Mouse (Mus musculus): ENCODE measurements around the gene Cox19. TPM values are rescaled to one million over a fixed set of nuclear protein-coding genes. Genes with fewer than 3 reads are reported as not detected.
A peak's percentile ranks its signal among the peaks of the same experiment; 100 is the strongest.

Gene Cox19
- polyA plus RNA-seq, 1 experiment = 87.4 TPM

- DNase-seq = peak; percentile 84
- peaks cover 6% of the 10 kb centered on the region for H3K4me1 ChIP-seq (ENCODE audit: control insufficient read depth, insufficient read depth, low read length)
- H3K27ac ChIP-seq (ENCODE audit: insufficient read depth, low read length) = peak overlapping the region; percentile 90
- no peaks in the 10 kb centered on the region for H3K27me3 ChIP-seq (ENCODE audit: control insufficient read depth, insufficient read depth, low read length)
- TF ChIP-seq POLR2A (IDR thresholded peaks at IDR 0.05; ENCODE audit: borderline replicate concordance, insufficient read depth, low read length) (peak; percentile 84), CTCF (IDR thresholded peaks at IDR 0.05; ENCODE audit: borderline replicate concordance, insufficient read depth, low read depth, low read length) (no peak)
- peak overlapping the region; percentile 85 for H3K4me3 ChIP-seq (replicated peaks; ENCODE audit: insufficient read depth, low read depth, low read length)
- 2% methylated on average over 39 of the region's 39 CpGs for WGBS
These were observed 20.6 kb upstream of the Cox19 start for GRCm38 (mm10) chr5:139371631-139372401.

- H3K4me1 ChIP-seq (ENCODE audit: control insufficient read depth, insufficient read depth, low read length) = peaks cover 6% of the 10 kb centered on the region
- no peak for TF ChIP-seq CTCF (IDR thresholded peaks at IDR 0.05; ENCODE audit: borderline replicate concordance, insufficient read depth, low read depth, low read length)
- TF ChIP-seq POLR2A (IDR thresholded peaks at IDR 0.05; ENCODE audit: borderline replicate concordance, insufficient read depth, low read length) = no peak
- H3K4me3 ChIP-seq (replicated peaks; ENCODE audit: insufficient read depth, low read depth, low read length) = no peak overlapping the region
- no peak for DNase-seq
- H3K27ac ChIP-seq (ENCODE audit: insufficient read depth, low read length) = no peak overlapping the region
- no peaks in the 10 kb centered on the region for H3K27me3 ChIP-seq (ENCODE audit: control insufficient read depth, insufficient read depth, low read length)
- WGBS = 69% methylated on average over 5 of the region's 5 CpGs
These were observed 19.9 kb upstream of the Cox19 start for GRCm38 (mm10) chr5:139371118-139371517.

GRCm38 (mm10) chr5:139370336-139370735 lies 19.1 kb upstream of the Cox19 start:
- Histone ChIP-seq H3K27me3 (ENCODE audit: control insufficient read depth, insufficient read depth, low read length) (no peaks in the 10 kb centered on the region), H3K4me1 (ENCODE audit: control insufficient read depth, insufficient read depth, low read length) (peaks cover 7% of the 10 kb centered on the region), H3K4me3 (replicated peaks; ENCODE audit: insufficient read depth, low read depth, low read length) (no peak overlapping the region), H3K27ac (ENCODE audit: insufficient read depth, low read length) (no peak overlapping the region)
- 85% methylated on average over 6 of the region's 6 CpGs for WGBS
- DNase-seq = no peak
- TF ChIP-seq POLR2A (IDR thresholded peaks at IDR 0.05; ENCODE audit: borderline replicate concordance, insufficient read depth, low read length) (no peak), CTCF (IDR thresholded peaks at IDR 0.05; ENCODE audit: borderline replicate concordance, insufficient read depth, low read depth, low read length) (no peak)

- Histone ChIP-seq H3K27me3 (ENCODE audit: control insufficient read depth, insufficient read depth, low read length) (no peaks in the 10 kb centered on the region), H3K4me3 (replicated peaks; ENCODE audit: insufficient read depth, low read depth, low read length) (no peak overlapping the region), H3K4me1 (ENCODE audit: control insufficient read depth, insufficient read depth, low read length) (peaks cover 20% of the 10 kb centered on the region), H3K27ac (ENCODE audit: insufficient read depth, low read length) (no peak overlapping the region)
- no peak for DNase-seq
- 58% methylated on average over 11 of the region's 11 CpGs for WGBS
- TF ChIP-seq CTCF (IDR thresholded peaks at IDR 0.05; ENCODE audit: borderline replicate concordance, insufficient read depth, low read depth, low read length) (no peak), POLR2A (IDR thresholded peaks at IDR 0.05; ENCODE audit: borderline replicate concordance, insufficient read depth, low read length) (no peak)
These were observed 17.6 kb upstream of the Cox19 start for GRCm38 (mm10) chr5:139368638-139369320.

GRCm38 (mm10) chr5:139367884-139368458 lies 16.8 kb upstream of the Cox19 start:
- 82% methylated on average over 4 of the region's 4 CpGs for WGBS
- Histone ChIP-seq H3K4me1 (ENCODE audit: control insufficient read depth, insufficient read depth, low read length) (peaks cover 20% of the 10 kb centered on the region), H3K27me3 (ENCODE audit: control insufficient read depth, insufficient read depth, low read length) (no peaks in the 10 kb centered on the region), H3K4me3 (replicated peaks; ENCODE audit: insufficient read depth, low read depth, low read length) (no peak overlapping the region), H3K27ac (ENCODE audit: insufficient read depth, low read length) (no peak overlapping the region)
- TF ChIP-seq POLR2A (IDR thresholded peaks at IDR 0.05; ENCODE audit: borderline replicate concordance, insufficient read depth, low read length) = no peak
- no peak for TF ChIP-seq CTCF (IDR thresholded peaks at IDR 0.05; ENCODE audit: borderline replicate concordance, insufficient read depth, low read depth, low read length)
- no peak for DNase-seq

- TF ChIP-seq POLR2A (IDR thresholded peaks at IDR 0.05; ENCODE audit: borderline replicate concordance, insufficient read depth, low read length) (no peak), CTCF (IDR thresholded peaks at IDR 0.05; ENCODE audit: borderline replicate concordance, insufficient read depth, low read depth, low read length) (no peak)
- DNase-seq = no peak
- peaks cover 20% of the 10 kb centered on the region for H3K4me1 ChIP-seq (ENCODE audit: control insufficient read depth, insufficient read depth, low read length)
- no peaks in the 10 kb centered on the region for H3K27me3 ChIP-seq (ENCODE audit: control insufficient read depth, insufficient read depth, low read length)
- no peak overlapping the region for H3K27ac ChIP-seq (ENCODE audit: insufficient read depth, low read length)
- WGBS = 68% methylated on average over 11 of the region's 11 CpGs
- H3K4me3 ChIP-seq (replicated peaks; ENCODE audit: insufficient read depth, low read depth, low read length) = no peak overlapping the region
These were observed 15.3 kb upstream of the Cox19 start for GRCm38 (mm10) chr5:139366484-139366883.

GRCm38 (mm10) chr5:139365827-139366226 lies 14.6 kb upstream of the Cox19 start:
- no peak overlapping the region for H3K4me3 ChIP-seq (replicated peaks; ENCODE audit: insufficient read depth, low read depth, low read length)
- H3K27me3 ChIP-seq (ENCODE audit: control insufficient read depth, insufficient read depth, low read length) = no peaks in the 10 kb centered on the region
- TF ChIP-seq CTCF (IDR thresholded peaks at IDR 0.05; ENCODE audit: borderline replicate concordance, insufficient read depth, low read depth, low read length) (no peak), POLR2A (IDR thresholded peaks at IDR 0.05; ENCODE audit: borderline replicate concordance, insufficient read depth, low read length) (no peak)
- H3K27ac ChIP-seq (ENCODE audit: insufficient read depth, low read length) = no peak overlapping the region
- peaks cover 20% of the 10 kb centered on the region for H3K4me1 ChIP-seq (ENCODE audit: control insufficient read depth, insufficient read depth, low read length)
- WGBS = 88% methylated on average over 1 of the region's 1 CpGs
- DNase-seq = no peak
